Mouse (Mus musculus): ENCODE data around the gene Fcgbp.
"Not testable (repeated sequence)": the region's sequence is repeated elsewhere in the genome, so short reads cannot be mapped to it uniquely, and the experiment has no call there.

The Fcgbp gene

GRCm38 (mm10) chr7:28151584-28152221 is 80.7 kb downstream of the Fcgbp start:
- peak; percentile 57 for DNase-seq

DNA sequence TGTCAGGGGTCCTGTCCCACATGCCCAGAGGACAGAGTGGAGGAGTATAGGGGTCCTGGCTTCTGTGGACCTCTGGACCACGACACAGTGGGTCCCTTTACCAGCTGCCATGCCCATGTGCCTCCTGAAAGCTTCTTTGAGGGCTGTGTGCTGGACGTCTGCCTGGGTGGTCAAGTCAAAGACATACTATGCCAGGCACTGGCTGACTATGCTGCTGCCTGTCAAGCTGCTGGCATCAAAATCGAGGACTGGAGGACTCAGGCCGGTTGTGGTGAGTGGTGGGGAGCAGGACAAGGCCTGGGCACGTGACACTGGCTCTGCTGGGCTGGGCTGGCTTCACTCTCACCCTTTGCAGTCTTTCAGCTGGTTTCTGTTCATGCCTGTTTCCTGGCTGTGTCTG is 82.6 kb downstream of the Fcgbp start:
- DNase-seq = not testable (repeated sequence)

DNA sequence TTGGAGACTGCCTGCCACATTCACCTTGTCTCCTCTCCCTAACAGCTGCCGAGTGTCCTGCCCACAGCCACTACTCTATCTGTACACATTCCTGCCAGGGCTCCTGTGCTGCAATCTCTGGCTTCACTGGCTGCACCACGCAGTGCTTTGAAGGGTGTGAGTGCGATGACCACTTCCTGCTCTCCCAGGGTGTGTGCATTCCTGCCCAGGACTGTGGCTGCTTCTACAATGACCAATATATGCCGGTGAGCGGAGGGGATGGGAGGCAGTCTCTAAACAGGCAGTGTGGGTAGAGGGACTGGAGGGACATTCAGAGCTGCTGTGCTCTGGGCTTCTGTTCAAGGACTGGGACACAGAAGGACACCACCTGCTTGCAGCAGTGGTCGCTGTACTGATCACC is 88.3 kb downstream of the Fcgbp start:
- no peak for DNase-seq

GRCm38 (mm10) chr7:28159893-28160292 is 88.9 kb downstream of the Fcgbp start:
- no peak for DNase-seq

DNA sequence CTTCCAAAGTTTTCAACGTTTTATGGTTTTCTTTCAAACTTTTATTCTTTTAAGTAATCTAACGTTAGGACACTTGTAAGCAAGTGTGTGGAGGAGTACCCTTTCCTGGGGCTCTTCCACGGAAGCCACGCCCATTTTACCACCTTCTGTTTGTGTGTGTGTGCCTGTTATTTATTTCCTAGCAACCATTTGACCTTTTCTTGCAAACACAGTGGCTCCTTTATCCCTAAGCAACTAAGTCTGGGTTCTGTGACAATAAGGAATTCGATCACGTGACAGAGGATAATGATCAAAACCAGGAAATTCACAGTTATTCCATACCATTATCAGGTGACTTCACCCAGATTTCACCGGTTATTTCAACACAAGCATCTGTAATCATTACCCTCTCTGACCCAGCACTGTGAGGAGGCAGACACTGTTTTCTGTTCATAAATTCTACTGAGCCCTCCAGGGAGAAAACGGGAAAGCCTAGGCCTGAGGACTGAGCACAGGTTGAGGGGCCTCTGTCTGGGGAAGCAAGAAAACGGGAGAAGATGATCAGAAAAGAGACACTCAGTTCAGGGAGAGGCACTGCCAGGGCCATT is 90.2 kb downstream of the Fcgbp start:
- no peak for DNase-seq

- DNase-seq = no peak
Measured at GRCm38 (mm10) chr7:28165406-28165805, 94.4 kb downstream of the Fcgbp start.

DNA sequence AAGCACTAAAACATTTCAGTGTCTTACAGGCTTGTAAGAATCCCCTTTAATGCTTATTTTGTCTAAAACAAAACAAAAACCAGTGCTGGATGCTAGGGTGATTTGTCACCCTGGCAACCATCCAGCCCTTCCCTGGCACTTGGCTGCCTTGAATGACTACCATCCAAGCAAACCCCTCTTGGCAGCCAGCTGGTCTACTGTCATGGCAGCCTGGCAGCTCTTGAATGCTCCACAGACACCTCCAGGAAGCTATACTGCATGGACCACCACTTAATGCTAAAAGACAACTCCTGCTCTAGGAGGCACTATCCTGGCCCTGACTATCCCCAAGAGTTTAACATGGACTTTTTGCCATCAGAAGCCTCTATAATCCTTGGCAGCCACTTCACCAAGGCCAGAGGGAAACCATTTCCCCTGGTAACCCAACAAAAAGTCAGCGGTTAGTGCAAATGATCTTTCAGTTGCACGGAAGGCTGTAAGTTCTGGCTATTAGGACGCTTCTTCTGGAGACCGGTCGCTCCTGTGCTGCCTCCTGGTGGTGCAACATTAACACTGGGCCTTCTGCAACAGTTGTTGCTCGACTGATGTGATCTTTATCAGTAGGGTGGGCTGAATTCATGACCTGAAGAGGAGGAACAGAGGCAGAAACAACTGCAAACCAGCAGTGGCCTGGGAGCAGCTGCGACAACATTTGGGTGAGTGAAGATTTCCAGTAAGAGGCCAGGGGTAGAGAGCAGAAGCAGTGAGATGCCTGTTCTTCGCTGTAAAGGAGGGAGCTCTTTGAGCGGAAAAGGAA is 97.5 kb downstream of the Fcgbp start:
- peak; percentile 78 for DNase-seq

- peak; percentile 91 for DNase-seq
Measured at GRCm38 (mm10) chr7:28169489-28170422, 98.7 kb downstream of the Fcgbp start, which contains the start of gene Fbl. Gene Fbl (plus strand): TSS chr7:28169710.

Data from lung, postnatal 14 days (tissue).